Comparison of ENCODE assay signal across 15 mouse cellular contexts in genomic region chr8:18348716-18349115, GRCm38 (mm10).
"Had no signal": no experiment of that assay in that cellular context is flagged by ENCODE, and none has a peak within 500 bp of the region (broad histone marks: within the 10 kb centered on the region; RNA-seq: fewer than 3 reads in every experiment).

No protein-coding gene starts in this region.

- H3K4me3 ChIP-seq: lung, embryonic 15.5 days; megakaryocyte, embryonic 14.5 days; midbrain, embryonic 13.5 days; midbrain, embryonic 15.5 days; neural tube, embryonic 12.5 days had no signal

- H3K4me2 ChIP-seq: lung, embryonic 15.5 days; midbrain, embryonic 11.5 days; midbrain, embryonic 13.5 days; midbrain, embryonic 15.5 days; neural tube, embryonic 12.5 days had no signal

- ATAC-seq: lung, postnatal 0 days; midbrain, embryonic 13.5 days; midbrain, embryonic 15.5 days had no signal

- H3K27ac ChIP-seq: lung, embryonic 15.5 days; macrophage; midbrain, embryonic 13.5 days; midbrain, embryonic 15.5 days; neural tube, embryonic 12.5 days had no signal

- H3K9ac ChIP-seq: lung, embryonic 15.5 days; midbrain, embryonic 13.5 days; midbrain, embryonic 15.5 days; neural tube, embryonic 12.5 days had no signal

- H3K36me3 ChIP-seq: lung, embryonic 15.5 days; midbrain, embryonic 13.5 days; midbrain, embryonic 15.5 days; neural tube, embryonic 12.5 days had no signal

- H3K9me3 ChIP-seq: lung, embryonic 15.5 days; megakaryocyte, embryonic 14.5 days; midbrain, embryonic 13.5 days; midbrain, embryonic 15.5 days; neural tube, embryonic 12.5 days had no signal

- H3K4me1 ChIP-seq: lung, embryonic 15.5 days; midbrain, embryonic 13.5 days; midbrain, embryonic 15.5 days; neural tube, embryonic 12.5 days had no signal

- H3K27me3 ChIP-seq: lung, embryonic 15.5 days; megakaryocyte, embryonic 14.5 days; midbrain, embryonic 13.5 days; midbrain, embryonic 15.5 days; neural tube, embryonic 12.5 days had no signal

- DNase-seq: lung, adult 2 months; lung, postnatal 14 days; lung, postnatal 36 days; right cerebral cortex, postnatal 14 days; thymus, adult 18-20 months; thymus, postnatal 14 days; thymus, postnatal 36 days had no signal
